Mouse (Mus musculus) forebrain, embryonic 11.5 days (tissue): ENCODE measurements at regions not wholly inside any gene's neighbourhood (a gene's known extent, or its start where the extent isn't known, plus 50 kb on each side); places are given as distances from the start of the nearest gene placed in this dataset.

Source experiments
- ATAC-seq: fragments of 200-750 bp; cut with Nextera tagmentation; replicated peaks from 2 replicates; pipeline ENCODE4 v1.8.0; 2017; ENCODE audit warnings: moderate TSS enrichment; ENCODE audit not compliant: low FRiP score
- DNase-seq: peaks from one replicate; pipeline ENCODE4 v3.0.0-alpha.2; 2017; ENCODE audit warnings: low spot score
- H3K27ac ChIP-seq: fragments of 300-500 bp; sonication (generic); 2 replicates; pipeline ENCODE4 v1.5.1; 2014; ENCODE audit warnings: low read depth, low read length
- H3K27me3 ChIP-seq: fragments of 300-500 bp; sonication (generic); 2 replicates; pipeline ENCODE4 v1.6.1; 2014; ENCODE audit warnings: mild to moderate bottlenecking, low read length, mixed read lengths; ENCODE audit not compliant: control insufficient read depth, insufficient read depth
- H3K36me3 ChIP-seq: fragments of 300-500 bp; sonication (generic); 2 replicates; pipeline ENCODE4 v1.6.1; 2014; ENCODE audit warnings: mild to moderate bottlenecking, low read length, moderate library complexity, mixed read lengths; ENCODE audit not compliant: control insufficient read depth, insufficient read depth
- H3K4me1 ChIP-seq: fragments of 300-500 bp; sonication (generic); replicated peaks from 2 replicates; pipeline ENCODE4 v1.6.1; 2014; ENCODE audit warnings: low read length, mixed read lengths; ENCODE audit not compliant: control insufficient read depth, insufficient read depth
- H3K4me2 ChIP-seq: fragments of 300-500 bp; sonication (generic); 2 replicates; pipeline ENCODE4 v1.6.1; 2014; ENCODE audit warnings: low read depth, mild to moderate bottlenecking, low read length, moderate library complexity, mixed read lengths; ENCODE audit not compliant: severe bottlenecking
- H3K4me3 ChIP-seq: fragments of 300-500 bp; sonication (generic); 2 replicates; pipeline ENCODE4 v1.5.1; 2014; ENCODE audit warnings: low read depth, low read length
- H3K9ac ChIP-seq: fragments of 300-500 bp; sonication (generic); 2 replicates; pipeline ENCODE4 v1.6.1; 2014; ENCODE audit warnings: low read length
- H3K9me3 ChIP-seq: fragments of 300-500 bp; sonication (generic); 2 replicates; pipeline ENCODE4 v1.6.1; 2016; ENCODE audit warnings: low read length, mixed read lengths; ENCODE audit not compliant: control insufficient read depth
- WGBS: fragments of 180-500 bp; shearing (Covaris S2); extraction: QIAGEN DNeasy Blood & Tissue Kit; methylation state at CpG from one replicate; pipeline ENCODE4 v1.1.7; 2014; 5-methylcytosine and 5-hydroxymethylcytosine counted together

DNA sequence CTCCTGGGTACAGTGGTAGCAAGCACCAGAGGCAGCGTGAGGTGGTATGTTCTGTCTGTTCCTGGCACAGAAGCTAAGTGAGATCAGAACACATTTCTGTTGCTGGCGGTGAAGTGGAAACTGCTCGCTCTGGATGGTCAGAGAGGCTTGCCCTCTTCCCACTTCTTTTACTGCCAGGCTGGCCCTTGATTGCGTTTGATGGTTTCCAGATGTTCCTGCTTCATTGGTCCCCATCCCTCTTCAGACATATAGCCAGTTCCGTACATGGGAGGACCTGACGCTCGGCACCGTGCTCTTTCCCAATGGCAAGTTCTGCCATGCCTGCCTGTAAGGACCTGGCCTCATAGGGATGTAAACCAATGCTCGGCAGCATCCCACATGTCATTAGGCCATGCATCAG is 128.0 kb upstream of the Adamts16 start:
- Histone ChIP-seq H3K4me1 (no peaks in the 10 kb centered on the region), H3K4me3 (no peak overlapping the region), H3K27me3 (no peaks in the 10 kb centered on the region), H3K4me2 (no peak overlapping the region), H3K9ac (no peak overlapping the region), H3K27ac (no peak overlapping the region), H3K36me3 (no peaks in the 10 kb centered on the region), H3K9me3 (no peaks in the 10 kb centered on the region)
- 86% methylated on average over 9 of the region's 9 CpGs for WGBS
- no peak for ATAC-seq
- DNase-seq, result no peak

DNA sequence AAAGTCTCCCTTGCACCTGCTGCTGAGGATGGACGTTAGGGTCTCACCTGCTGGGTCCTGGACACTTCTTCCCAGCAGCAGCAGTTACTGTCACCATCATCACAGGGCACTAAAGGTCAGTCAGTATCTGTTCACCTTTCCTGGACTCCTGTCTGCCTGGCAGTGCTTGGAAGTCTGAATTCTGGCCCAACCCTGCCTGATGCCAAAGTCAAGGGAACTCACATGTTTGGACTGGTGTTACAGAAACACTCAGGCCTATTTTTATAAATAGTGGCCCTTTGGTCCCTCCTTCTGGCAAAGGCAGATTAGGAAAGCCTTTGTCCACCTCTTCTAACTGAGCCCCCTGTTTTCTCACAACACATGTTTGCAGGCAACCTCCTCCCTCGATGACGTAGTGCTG is 126.2 kb upstream of the Adamts16 start:
- no peaks in the 10 kb centered on the region for H3K4me1 ChIP-seq
- H3K9me3 ChIP-seq, result no peaks in the 10 kb centered on the region
- no peak for ATAC-seq
- no peak for DNase-seq
- no peak overlapping the region for H3K27ac ChIP-seq
- 90% methylated on average over 3 of the region's 3 CpGs for WGBS
- no peak overlapping the region for H3K4me3 ChIP-seq
- H3K9ac ChIP-seq, result no peak overlapping the region
- H3K4me2 ChIP-seq, result no peak overlapping the region
- H3K36me3 ChIP-seq, result no peaks in the 10 kb centered on the region
- H3K27me3 ChIP-seq, result no peaks in the 10 kb centered on the region

DNA sequence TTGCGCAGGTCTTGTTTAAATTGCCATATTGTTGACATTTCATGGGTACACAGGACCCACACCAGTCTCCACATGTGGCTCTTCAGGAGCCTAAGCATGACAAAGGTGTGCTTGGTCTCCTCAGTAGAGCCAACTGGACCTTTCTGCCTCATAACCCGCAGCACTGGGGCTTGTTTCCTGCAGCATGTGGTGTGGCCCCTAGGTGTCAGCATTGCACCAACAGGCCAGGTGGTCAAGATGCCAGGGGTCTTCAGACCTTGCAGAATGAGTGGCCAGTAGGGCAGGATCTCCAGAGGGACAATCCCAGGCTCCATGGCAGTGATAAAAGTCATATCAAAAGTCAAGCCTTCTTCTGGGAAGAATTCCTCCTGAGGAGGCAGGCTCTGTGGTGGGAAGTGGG is 121.8 kb upstream of the Adamts16 start:
- no peaks in the 10 kb centered on the region for H3K9me3 ChIP-seq
- no peaks in the 10 kb centered on the region for H3K4me1 ChIP-seq
- H3K9ac ChIP-seq, result no peak overlapping the region
- 69% methylated on average over 2 of the region's 2 CpGs for WGBS
- no peaks in the 10 kb centered on the region for H3K27me3 ChIP-seq
- H3K27ac ChIP-seq, result no peak overlapping the region
- ATAC-seq (no peak), DNase-seq (no peak)
- H3K4me3 ChIP-seq, result no peak overlapping the region
- H3K4me2 ChIP-seq, result no peak overlapping the region
- no peaks in the 10 kb centered on the region for H3K36me3 ChIP-seq

DNA sequence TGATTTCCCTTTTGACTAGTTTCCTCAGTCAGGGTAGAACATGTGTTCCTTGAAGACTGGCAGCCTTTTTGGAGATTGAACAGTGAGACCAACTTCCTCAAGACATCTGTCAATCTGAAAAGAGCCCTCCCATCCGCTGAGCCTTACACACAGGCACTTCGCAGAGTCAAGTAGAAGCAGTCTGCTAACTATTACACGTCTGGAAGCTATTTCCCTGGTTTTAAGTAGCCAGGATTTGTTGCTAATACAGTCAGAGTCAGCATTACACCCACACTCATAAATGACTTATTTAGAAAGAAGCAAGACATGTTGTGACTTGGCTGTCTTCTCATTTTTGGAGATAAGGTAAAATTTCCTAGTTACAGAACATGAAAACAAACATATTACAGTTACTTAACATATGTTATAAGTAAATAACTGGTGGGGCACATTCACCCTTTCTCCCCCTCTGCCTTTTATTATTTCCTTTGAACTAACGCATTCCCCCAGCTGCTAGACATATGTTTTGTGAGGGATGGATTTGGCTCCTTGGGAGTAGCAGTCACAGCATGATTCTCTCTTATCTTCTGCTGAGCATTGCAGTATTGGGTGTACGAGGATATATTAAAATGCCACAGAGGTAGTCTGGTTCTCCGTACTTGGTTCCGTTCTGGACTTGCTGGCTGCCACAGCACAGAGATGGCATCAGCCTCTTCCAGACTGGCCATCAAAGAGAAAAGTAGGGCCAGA is 92.9 kb upstream of the Adamts16 start:
- Histone ChIP-seq H3K9me3 (no peaks in the 10 kb centered on the region), H3K4me2 (no peak overlapping the region), H3K36me3 (no peaks in the 10 kb centered on the region), H3K9ac (no peak overlapping the region), H3K27me3 (no peaks in the 10 kb centered on the region), H3K4me1 (no peaks in the 10 kb centered on the region), H3K27ac (no peak overlapping the region), H3K4me3 (no peak overlapping the region)
- DNase-seq, result no peak
- ATAC-seq, result no peak
- 80% methylated on average over 7 of the region's 7 CpGs for WGBS

DNA sequence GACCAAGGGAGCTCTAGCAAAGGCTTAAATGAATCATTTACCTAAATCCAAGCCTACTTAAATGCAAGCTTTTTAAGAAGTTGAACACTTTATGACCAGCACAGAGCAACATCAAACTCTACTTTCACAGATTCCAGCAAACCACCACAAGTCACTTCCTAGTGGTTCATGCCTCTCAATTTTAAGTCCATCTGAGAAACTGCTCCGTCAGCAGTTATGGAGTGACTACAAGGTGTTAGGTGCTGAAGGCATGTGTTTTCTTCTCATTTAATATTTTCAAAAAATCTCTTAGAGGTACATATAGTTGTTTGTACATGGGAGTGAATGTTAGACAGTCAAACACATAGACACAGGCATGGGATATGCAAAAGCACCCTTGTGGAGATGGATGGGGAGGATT is 72.2 kb upstream of the Adamts16 start:
- DNase-seq (no peak), ATAC-seq (no peak)
- 85% methylated on average over 1 of the region's 1 CpGs for WGBS
- no peaks in the 10 kb centered on the region for H3K4me1 ChIP-seq
- H3K4me2 ChIP-seq, result no peak overlapping the region
- H3K36me3 ChIP-seq, result no peaks in the 10 kb centered on the region
- no peaks in the 10 kb centered on the region for H3K27me3 ChIP-seq
- H3K9ac ChIP-seq, result no peak overlapping the region
- H3K27ac ChIP-seq, result no peak overlapping the region
- H3K4me3 ChIP-seq, result no peak overlapping the region
- H3K9me3 ChIP-seq, result no peaks in the 10 kb centered on the region

GRCm38 (mm10) chr13:70910934-70911333 is 69.3 kb upstream of the Adamts16 start:
- ATAC-seq, result peak; percentile 60; the same call in 1 of the 2 replicates
- no peak overlapping the region for H3K27ac ChIP-seq
- H3K4me1 ChIP-seq, result no peaks in the 10 kb centered on the region
- H3K9me3 ChIP-seq, result no peaks in the 10 kb centered on the region
- H3K27me3 ChIP-seq, result no peaks in the 10 kb centered on the region
- H3K4me3 ChIP-seq, result no peak overlapping the region
- no peak overlapping the region for H3K9ac ChIP-seq
- no peak overlapping the region for H3K4me2 ChIP-seq
- H3K36me3 ChIP-seq, result no peaks in the 10 kb centered on the region
- DNase-seq, result no peak

DNA sequence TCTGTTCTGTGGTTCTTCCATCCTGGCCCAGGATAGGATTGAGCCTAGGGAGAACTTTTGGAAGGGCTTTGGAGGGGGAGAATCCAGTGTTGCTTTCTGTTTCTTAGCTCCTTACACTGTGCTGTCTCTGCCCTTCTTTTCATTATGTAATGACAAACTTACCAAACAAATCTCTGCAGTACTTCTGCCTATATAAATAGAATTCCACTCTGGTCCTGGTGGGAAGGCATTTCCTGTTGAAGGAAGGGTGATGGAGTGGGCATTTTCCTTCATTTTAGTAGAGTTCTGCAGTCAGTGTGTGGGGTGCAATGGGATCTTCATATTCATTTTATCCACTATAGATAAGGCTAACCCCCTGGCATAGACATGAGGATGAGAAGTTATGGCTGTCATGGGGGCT is 63.2 kb upstream of the Adamts16 start:
- H3K36me3 ChIP-seq, result no peaks in the 10 kb centered on the region
- no peak for ATAC-seq
- no peak overlapping the region for H3K4me3 ChIP-seq
- no peaks in the 10 kb centered on the region for H3K27me3 ChIP-seq
- H3K4me1 ChIP-seq, result no peaks in the 10 kb centered on the region
- no peaks in the 10 kb centered on the region for H3K9me3 ChIP-seq
- DNase-seq, result no peak
- no peak overlapping the region for H3K9ac ChIP-seq
- H3K27ac ChIP-seq, result no peak overlapping the region
- no peak overlapping the region for H3K4me2 ChIP-seq

DNA sequence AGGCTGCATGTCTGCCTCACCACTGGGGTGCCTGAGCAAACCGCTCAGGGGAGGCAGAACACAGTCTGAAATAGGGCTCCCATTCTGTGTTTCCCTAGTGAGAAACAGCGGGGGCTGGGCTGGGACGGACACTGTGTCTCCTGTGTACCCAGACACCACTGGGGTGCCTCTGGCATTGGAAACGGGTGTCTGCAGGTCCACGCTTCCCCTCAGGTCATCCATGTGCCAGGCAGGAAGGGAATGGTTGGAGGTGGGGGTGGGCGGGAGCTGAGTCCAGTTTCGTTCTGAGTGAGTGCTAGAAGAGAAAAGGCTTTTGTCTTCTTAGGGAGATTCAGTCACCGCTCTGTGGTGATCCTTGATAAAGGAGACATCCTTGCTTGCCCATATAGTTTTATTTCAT is 62.2 kb upstream of the Adamts16 start:
- DNase-seq (no peak), ATAC-seq (no peak)
- 58% methylated on average over 8 of the region's 8 CpGs for WGBS
- no peak overlapping the region for H3K4me2 ChIP-seq
- H3K4me3 ChIP-seq, result no peak overlapping the region
- H3K9me3 ChIP-seq, result no peaks in the 10 kb centered on the region
- H3K9ac ChIP-seq, result no peak overlapping the region
- H3K27ac ChIP-seq, result no peak overlapping the region
- no peaks in the 10 kb centered on the region for H3K27me3 ChIP-seq
- H3K36me3 ChIP-seq, result no peaks in the 10 kb centered on the region
- H3K4me1 ChIP-seq, result no peaks in the 10 kb centered on the region

DNA sequence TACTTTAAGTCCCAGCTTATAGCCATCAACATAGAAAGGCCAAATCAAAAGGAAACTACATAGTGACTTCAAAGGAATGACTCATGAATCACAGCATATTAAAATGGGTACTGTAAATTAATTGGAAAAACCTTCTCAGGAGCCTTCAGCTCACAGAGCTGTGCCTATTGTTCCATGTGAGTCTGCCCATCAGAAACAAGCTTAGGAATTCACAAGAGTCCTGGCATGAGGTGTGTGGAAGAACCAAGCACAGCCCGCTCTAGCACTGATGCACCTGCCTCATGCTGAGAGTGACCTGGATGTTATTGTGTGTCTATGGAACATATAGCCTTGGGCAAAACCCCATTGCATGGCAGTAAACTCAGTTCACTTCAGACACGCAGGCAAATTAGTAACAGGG is 61.5 kb upstream of the Adamts16 start:
- 83% methylated on average over 2 of the region's 2 CpGs for WGBS
- H3K4me1 ChIP-seq, result no peaks in the 10 kb centered on the region

More for the DNA sequence above, 61.5 kb upstream of the Adamts16 start:
- H3K27me3 ChIP-seq, result no peaks in the 10 kb centered on the region
- H3K4me3 ChIP-seq, result no peak overlapping the region
- H3K9me3 ChIP-seq, result no peaks in the 10 kb centered on the region
- DNase-seq, result no peak
- H3K4me2 ChIP-seq, result no peak overlapping the region
- no peak overlapping the region for H3K27ac ChIP-seq
- no peaks in the 10 kb centered on the region for H3K36me3 ChIP-seq
- no peak overlapping the region for H3K9ac ChIP-seq
- ATAC-seq, result no peak
